Mouse (Mus musculus): Measurements from ENCODE around the gene Tinag. TPM values are rescaled to one million over a fixed set of nuclear protein-coding genes. Genes with fewer than 3 reads are reported as not detected.
"Not testable (repeated sequence)": the region's sequence is repeated elsewhere in the genome, so short reads cannot be mapped to it uniquely, and the experiment has no call there.

Gene Tinag
- polyA plus RNA-seq (2016; fragmentation: Nextera tagmentation; extraction: Ambion mirVana): 0.38 and 0.50 TPM in 2 replicates

DNA sequence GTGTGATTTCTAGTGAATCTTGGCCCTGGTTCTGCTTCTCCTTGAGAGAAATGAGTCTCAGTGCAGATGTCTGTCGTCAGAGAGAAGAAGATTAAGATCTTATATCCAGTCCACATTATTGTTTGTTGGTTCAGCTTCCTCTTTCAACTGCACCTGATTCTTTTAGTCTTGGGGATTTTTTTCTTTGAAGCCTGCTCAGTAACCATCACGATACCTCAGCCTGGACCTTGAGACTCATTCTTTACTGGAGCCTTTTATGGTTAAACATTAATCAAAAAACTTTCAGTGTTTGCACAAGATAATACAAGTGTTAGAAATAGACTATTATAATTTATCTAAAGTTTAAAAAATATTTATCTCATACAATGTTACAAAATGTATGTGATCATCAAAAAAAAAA lies at the start of gene Tinag:
Gene Tinag (minus strand): TSS at position 210 of the 400 bp plus-strand sequence.
- Histone ChIP-seq H3K4me3 (no peak within 1 kb of the TSS), H3K9me3 (no peaks in the 10 kb centered on the region), H3K27me3 (replicated peaks; ENCODE audit: low read depth, poor library complexity, severe bottlenecking) (no peaks in the 10 kb centered on the region), H3K36me3 (replicated peaks) (no peaks in the 10 kb centered on the region), H3K27ac (replicated peaks) (no peak within 1 kb of the TSS), H3K4me1 (no peaks in the 10 kb centered on the region)
- no peak for DNase-seq (ENCODE audit: low spot score)
- WGBS: 73% methylated on average over 2 of the region's 2 CpGs

DNA sequence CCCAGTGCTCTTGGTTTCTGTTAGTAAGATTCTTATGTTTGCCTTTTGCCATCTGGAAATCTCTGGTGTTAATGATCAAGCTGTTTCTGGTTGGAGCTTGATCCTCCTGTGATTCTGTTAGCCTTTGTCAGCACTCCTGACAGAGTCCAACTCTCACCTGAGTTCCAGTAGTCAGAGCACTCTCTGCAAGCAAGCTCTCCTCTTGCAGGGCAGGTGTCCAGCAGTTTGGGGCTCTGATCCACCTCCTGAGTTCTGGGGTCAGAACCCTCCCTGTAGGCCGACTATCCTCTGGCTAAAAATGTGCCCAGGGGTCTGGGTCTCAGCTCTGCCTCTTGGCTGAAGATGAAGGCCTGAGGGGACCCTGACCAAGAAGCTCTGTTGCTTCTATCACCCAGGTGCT lies 37.6 kb upstream of the Tinag start:
- 76% methylated on average over 1 of the region's 1 CpGs for WGBS
- H3K4me3 ChIP-seq; H3K27ac ChIP-seq (replicated peaks); DNase-seq (ENCODE audit: low spot score); H3K9me3 ChIP-seq; H3K27me3 ChIP-seq (replicated peaks; ENCODE audit: low read depth, poor library complexity, severe bottlenecking); H3K4me1 ChIP-seq; H3K36me3 ChIP-seq (replicated peaks): not testable (repeated sequence)

GRCm38 (mm10) chr9:77071676-77072075 lies 26.1 kb upstream of the Tinag start:
- H3K4me1 ChIP-seq: no peaks in the 10 kb centered on the region
- no peaks in the 10 kb centered on the region for H3K36me3 ChIP-seq (replicated peaks)
- 82% methylated on average over 2 of the region's 2 CpGs for WGBS
- no peak overlapping the region for H3K4me3 ChIP-seq
- no peak for DNase-seq (ENCODE audit: low spot score)
- H3K9me3 ChIP-seq: no peaks in the 10 kb centered on the region
- H3K27ac ChIP-seq (replicated peaks): no peak overlapping the region
- H3K27me3 ChIP-seq (replicated peaks; ENCODE audit: low read depth, poor library complexity, severe bottlenecking): no peaks in the 10 kb centered on the region

DNA sequence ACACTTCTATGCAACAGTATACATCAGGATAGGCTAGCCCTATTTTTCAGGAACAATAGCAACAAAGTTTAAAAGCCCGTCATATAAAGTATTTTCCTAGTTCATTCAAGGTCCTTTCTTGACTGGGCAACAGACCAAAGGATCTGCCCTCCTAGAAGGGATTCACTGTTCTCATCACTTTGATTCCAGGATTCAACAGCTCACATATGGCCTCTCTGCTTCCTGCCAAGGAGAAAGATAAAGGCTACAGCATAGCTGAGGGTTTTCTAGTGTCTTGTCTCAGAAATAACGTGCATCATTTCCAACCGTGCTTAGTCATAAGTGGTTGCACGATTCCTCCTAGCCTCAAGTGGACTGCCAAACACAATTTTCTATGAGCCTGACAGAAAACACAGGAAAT lies 11.0 kb upstream of the Tinag start:
- 90% methylated on average over 4 of the region's 4 CpGs for WGBS
- no peaks in the 10 kb centered on the region for H3K4me1 ChIP-seq
- no peak overlapping the region for H3K4me3 ChIP-seq
- no peak for DNase-seq (ENCODE audit: low spot score)
- H3K36me3 ChIP-seq (replicated peaks): no peaks in the 10 kb centered on the region
- H3K27ac ChIP-seq (replicated peaks): no peak overlapping the region
- no peaks in the 10 kb centered on the region for H3K27me3 ChIP-seq (replicated peaks; ENCODE audit: low read depth, poor library complexity, severe bottlenecking)
- H3K9me3 ChIP-seq: no peaks in the 10 kb centered on the region

DNA sequence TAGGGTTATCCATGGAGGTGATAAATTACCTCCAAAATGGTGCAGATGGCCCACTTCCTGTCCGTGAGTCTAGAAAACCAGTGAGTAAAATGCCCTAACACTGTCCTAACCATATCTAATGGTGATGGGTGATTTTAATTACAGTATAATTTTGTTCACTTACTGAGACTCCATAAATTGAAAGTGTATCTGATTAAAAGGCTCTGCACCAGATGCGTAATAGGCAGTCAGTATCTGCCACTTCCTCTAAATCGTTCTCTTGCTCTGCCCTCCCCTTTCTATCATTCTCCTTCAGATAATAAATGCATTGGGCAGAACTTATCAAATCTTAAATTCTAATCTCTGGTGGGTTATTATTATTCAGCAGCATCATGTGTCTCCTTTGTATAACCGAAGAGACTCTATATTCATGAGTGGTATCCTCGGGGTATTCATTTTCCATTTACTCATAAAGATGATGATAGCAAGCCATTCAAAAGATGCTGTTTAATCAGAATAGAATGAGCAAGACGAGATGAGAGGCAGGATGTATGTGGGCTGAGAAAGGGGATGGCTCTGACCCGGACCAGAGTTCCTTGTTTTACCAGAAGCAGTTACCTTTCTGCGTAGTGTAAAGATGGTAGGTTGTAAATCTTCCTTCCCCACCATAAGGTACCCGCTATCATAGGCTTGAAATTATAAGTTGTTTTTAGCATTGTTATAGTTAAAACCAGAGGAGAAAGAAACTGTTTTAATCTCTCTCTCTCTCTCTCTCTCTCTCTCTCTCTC lies 9.0 kb upstream of the Tinag start:
- H3K4me1 ChIP-seq: no peaks in the 10 kb centered on the region
- 86% methylated on average over 9 of the region's 9 CpGs for WGBS

DNA sequence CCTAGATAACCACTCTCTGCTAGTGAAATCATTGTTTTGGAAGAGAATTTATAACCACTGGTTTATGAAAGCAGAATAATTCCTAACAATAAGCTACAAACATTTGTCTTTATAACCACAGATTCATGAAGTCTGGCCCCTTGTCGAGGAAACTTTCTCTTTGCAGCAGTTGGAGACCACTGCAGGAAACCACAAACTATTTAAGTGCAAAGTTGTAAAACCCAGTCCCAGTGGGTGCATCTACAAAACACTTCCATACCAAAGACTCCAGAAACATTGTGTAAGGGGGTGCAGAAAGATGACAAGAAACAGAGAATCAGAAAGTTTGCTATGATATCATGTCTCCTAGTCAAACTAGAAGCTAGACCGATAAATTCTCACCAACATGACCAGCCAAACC lies 5.8 kb upstream of the Tinag start:
- 82% methylated on average over 2 of the region's 2 CpGs for WGBS
- H3K27ac ChIP-seq (replicated peaks): no peak overlapping the region
- H3K9me3 ChIP-seq: no peaks in the 10 kb centered on the region
- H3K4me1 ChIP-seq: no peaks in the 10 kb centered on the region
- H3K36me3 ChIP-seq (replicated peaks): no peaks in the 10 kb centered on the region
- no peaks in the 10 kb centered on the region for H3K27me3 ChIP-seq (replicated peaks; ENCODE audit: low read depth, poor library complexity, severe bottlenecking)
- no peak overlapping the region for H3K4me3 ChIP-seq
- no peak for DNase-seq (ENCODE audit: low spot score)

More for the DNA sequence above, 9.0 kb upstream of the Tinag start:
- no peak overlapping the region for H3K4me3 ChIP-seq
- no peak for DNase-seq (ENCODE audit: low spot score)
- no peaks in the 10 kb centered on the region for H3K36me3 ChIP-seq (replicated peaks)
- H3K27ac ChIP-seq (replicated peaks): no peak overlapping the region
- H3K9me3 ChIP-seq: no peaks in the 10 kb centered on the region
- no peaks in the 10 kb centered on the region for H3K27me3 ChIP-seq (replicated peaks; ENCODE audit: low read depth, poor library complexity, severe bottlenecking)

DNA sequence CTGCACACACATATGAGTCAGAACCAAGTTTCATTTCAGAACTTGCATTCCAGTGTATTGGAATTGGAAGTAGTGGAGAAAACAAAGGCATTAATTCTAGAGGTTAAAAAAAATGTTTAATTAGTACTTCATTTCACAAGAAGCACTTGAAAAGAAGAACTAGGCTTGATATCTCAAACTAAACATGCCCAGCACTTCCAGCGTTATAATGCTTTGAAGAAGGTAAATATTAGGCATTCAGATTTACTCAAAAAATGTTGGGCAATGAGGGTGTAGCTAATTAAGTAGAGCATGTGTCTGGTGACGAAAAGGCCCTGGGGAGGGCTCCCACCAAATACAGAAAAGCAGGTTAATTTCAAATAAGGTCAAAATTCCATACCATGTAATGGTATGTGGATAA lies 4.1 kb upstream of the Tinag start:
- no peak for DNase-seq (ENCODE audit: low spot score)
- Histone ChIP-seq H3K27ac (replicated peaks) (no peak overlapping the region), H3K27me3 (replicated peaks; ENCODE audit: low read depth, poor library complexity, severe bottlenecking) (no peaks in the 10 kb centered on the region), H3K36me3 (replicated peaks) (no peaks in the 10 kb centered on the region), H3K4me3 (no peak overlapping the region), H3K4me1 (no peaks in the 10 kb centered on the region), H3K9me3 (no peaks in the 10 kb centered on the region)
- WGBS: 84% methylated on average over 2 of the region's 2 CpGs

DNA sequence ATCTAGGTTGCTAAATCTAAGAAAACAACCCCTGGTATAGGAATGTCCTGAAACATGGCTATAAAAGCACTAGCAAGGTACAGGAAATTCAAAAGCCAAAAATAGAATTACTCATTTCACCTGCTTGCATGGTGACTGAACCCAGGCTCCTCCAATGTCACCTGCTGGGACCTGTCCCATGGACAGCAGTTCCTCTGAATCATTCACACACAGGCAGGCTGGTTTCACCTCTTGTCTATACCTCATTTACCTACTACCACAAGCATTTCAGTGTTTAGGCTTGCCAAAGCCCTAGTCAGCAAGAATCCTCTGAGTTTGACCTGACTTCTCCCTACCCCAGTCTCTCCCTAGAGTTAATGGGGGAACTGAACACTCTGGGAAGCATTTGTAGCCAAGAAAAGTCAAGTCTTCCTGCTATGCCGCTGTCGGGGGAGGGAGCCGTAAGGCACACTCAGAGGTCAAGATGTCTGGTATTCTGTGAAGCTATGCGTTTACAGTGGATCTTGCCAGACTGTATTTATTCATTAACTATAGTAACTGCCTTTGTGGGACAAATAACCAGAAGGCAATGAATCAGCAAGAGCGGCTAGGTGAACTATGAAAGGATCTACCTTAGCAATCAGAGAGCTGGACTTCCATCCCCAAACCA lies 597 bp upstream of the Tinag start:
- Histone ChIP-seq H3K4me3 (no peak overlapping the region), H3K36me3 (replicated peaks) (no peaks in the 10 kb centered on the region), H3K27me3 (replicated peaks; ENCODE audit: low read depth, poor library complexity, severe bottlenecking) (no peaks in the 10 kb centered on the region), H3K4me1 (no peaks in the 10 kb centered on the region), H3K27ac (replicated peaks) (no peak overlapping the region), H3K9me3 (no peaks in the 10 kb centered on the region)
- 86% methylated on average over 5 of the region's 5 CpGs for WGBS
- no peak for DNase-seq (ENCODE audit: low spot score)

- no peaks in the 10 kb centered on the region for H3K9me3 ChIP-seq
- no peak overlapping the region for H3K4me3 ChIP-seq
- no peak for DNase-seq (ENCODE audit: low spot score)
- peaks cover 7% of the 10 kb centered on the region for H3K4me1 ChIP-seq
- no peak overlapping the region for H3K27ac ChIP-seq (replicated peaks)
- WGBS: 78% methylated on average over 2 of the region's 2 CpGs
- H3K27me3 ChIP-seq (replicated peaks; ENCODE audit: low read depth, poor library complexity, severe bottlenecking): no peaks in the 10 kb centered on the region
- H3K36me3 ChIP-seq (replicated peaks): no peaks in the 10 kb centered on the region
Measured at GRCm38 (mm10) chr9:77035361-77035760, 10.2 kb downstream of the Tinag start.

- H3K36me3 ChIP-seq (replicated peaks): no peaks in the 10 kb centered on the region
- H3K27me3 ChIP-seq (replicated peaks; ENCODE audit: low read depth, poor library complexity, severe bottlenecking): no peaks in the 10 kb centered on the region
- WGBS: 42% methylated on average over 9 of the region's 9 CpGs
- DNase-seq (ENCODE audit: low spot score): peak; percentile 45
- H3K4me3 ChIP-seq: no peak overlapping the region
- H3K4me1 ChIP-seq: peaks cover 12% of the 10 kb centered on the region
- H3K27ac ChIP-seq (replicated peaks): peak overlapping the region; percentile 11; the same call in 1 of the 2 replicates
- H3K9me3 ChIP-seq: no peaks in the 10 kb centered on the region
Measured at GRCm38 (mm10) chr9:77032430-77033154, 13.0 kb downstream of the Tinag start.

DNA sequence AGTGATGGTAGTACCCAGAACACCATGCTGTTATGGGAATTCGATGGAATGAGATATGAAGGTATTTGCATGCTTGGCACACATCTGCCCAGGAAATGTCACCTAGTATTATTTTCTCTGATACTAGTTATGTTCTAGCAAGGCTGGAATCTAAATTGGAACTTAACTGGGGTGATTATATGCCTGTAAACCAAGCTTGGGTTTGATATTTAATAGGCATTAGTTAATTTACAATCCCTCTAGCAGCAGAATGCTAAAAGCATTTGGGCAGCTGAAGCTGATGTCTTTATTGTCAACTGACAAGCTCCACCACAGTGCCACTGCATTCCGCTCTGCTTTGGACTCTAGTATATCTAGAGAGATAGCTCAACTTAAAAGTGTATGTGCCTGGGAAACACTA lies 20.3 kb downstream of the Tinag start:
- Histone ChIP-seq H3K4me1 (0 out of 2 replicates have a peak, but pooled peaks cover 5% of the 10 kb centered on the region), H3K4me3 (no peak overlapping the region), H3K27me3 (replicated peaks; ENCODE audit: low read depth, poor library complexity, severe bottlenecking) (no peaks in the 10 kb centered on the region), H3K36me3 (replicated peaks) (no peaks in the 10 kb centered on the region), H3K27ac (replicated peaks) (no peak overlapping the region), H3K9me3 (no peaks in the 10 kb centered on the region)
- 92% methylated on average over 2 of the region's 2 CpGs for WGBS
- no peak for DNase-seq (ENCODE audit: low spot score)

GRCm38 (mm10) chr9:77018935-77019334 lies 26.7 kb downstream of the Tinag start:
- 82% methylated on average over 4 of the region's 4 CpGs for WGBS
- no peaks in the 10 kb centered on the region for H3K4me1 ChIP-seq
- no peak for DNase-seq (ENCODE audit: low spot score)

More at GRCm38 (mm10) chr9:77018935-77019334, 26.7 kb downstream of the Tinag start:
- no peaks in the 10 kb centered on the region for H3K36me3 ChIP-seq (replicated peaks)
- no peaks in the 10 kb centered on the region for H3K9me3 ChIP-seq
- H3K27me3 ChIP-seq (replicated peaks; ENCODE audit: low read depth, poor library complexity, severe bottlenecking): no peaks in the 10 kb centered on the region
- no peak overlapping the region for H3K27ac ChIP-seq (replicated peaks)
- H3K4me3 ChIP-seq: no peak overlapping the region
